Mouse (Mus musculus): ENCODE measurements at regions not wholly inside any gene's neighbourhood (a gene's known extent, or its start where the extent isn't known, plus 50 kb on each side); places are given as distances from the start of the nearest gene placed in this dataset.

GRCm38 (mm10) chrX:21828975-21829374 lies 84.1 kb upstream of the Gm28269 start:
- DNase-seq = peak; percentile 21

- DNase-seq = no peak
Measured at GRCm38 (mm10) chrX:21809212-21809611, 64.3 kb upstream of the Gm28269 start.

GRCm38 (mm10) chrX:21801834-21802233 lies 56.9 kb upstream of the Gm28269 start:
- no peak for DNase-seq

All from adrenal gland, postnatal 14 days (tissue).